Mouse (Mus musculus): ENCODE measurements around the gene Dars. TPM values are rescaled to one million over a fixed set of nuclear protein-coding genes. Genes with fewer than 3 reads are reported as not detected.

Dars gene
- polyA plus RNA-seq, 1 experiment from 2014 or later = 109 TPM

DNA sequence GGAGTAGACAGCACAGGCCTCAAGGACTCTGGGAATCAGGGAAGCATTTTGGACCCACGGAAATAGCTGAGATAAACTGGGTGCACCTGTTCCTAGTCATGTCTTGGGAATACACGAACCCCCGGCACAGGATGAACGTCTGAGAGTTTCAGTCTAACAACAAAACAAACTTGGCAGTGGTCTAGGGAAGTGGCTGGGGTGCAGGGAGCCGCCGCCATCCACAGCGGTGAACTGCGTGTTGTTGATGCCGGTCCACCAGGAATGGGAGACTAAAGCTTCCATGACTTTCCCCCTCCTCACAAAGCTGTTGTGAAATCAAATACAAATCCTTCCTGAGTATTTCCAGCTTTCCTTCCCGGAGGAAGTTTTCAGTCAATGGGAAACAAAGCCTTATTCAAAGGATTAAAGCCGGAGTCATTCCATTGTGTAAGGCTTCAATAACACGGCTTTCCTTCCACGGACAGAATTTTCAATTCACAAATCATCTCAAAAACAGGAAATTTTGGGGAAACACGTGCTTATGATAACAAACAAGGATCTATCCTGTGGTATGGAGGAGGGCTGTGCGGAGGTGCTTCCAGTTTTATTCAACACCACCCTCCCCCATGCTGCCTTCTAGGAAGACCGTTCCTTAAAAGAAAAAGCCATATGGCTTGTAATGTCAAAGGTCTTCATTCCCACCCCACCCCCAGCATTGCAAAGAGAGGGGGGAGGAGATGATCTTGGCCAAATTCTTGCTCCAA, 23.4 kb upstream of the Dars start:
- no peak for TF ChIP-seq CTCF (IDR thresholded peaks at IDR 0.05; ENCODE audit: low read depth)
- ATAC-seq (ENCODE audit: insufficient read depth) (no peak), DNase-seq (peak; percentile 24)
- WGBS = 46% methylated on average over 16 of the region's 16 CpGs
- no peak overlapping the region for H3K4me2 ChIP-seq
- no peaks in the 10 kb centered on the region for H3K4me1 ChIP-seq (ENCODE audit: insufficient read depth)
- no peaks in the 10 kb centered on the region for H3K36me3 ChIP-seq (ENCODE audit: insufficient read depth)
- H3K27me3 ChIP-seq (ENCODE audit: insufficient read depth, low read length) = no peaks in the 10 kb centered on the region
- H3K27ac ChIP-seq (ENCODE audit: low read depth) = no peak overlapping the region
- no peak overlapping the region for H3K4me3 ChIP-seq (ENCODE audit: low read depth, low read length)
- H3K9me3 ChIP-seq (ENCODE audit: low read depth, low read length) = no peaks in the 10 kb centered on the region
- no peak overlapping the region for H3K9ac ChIP-seq

- no peaks in the 10 kb centered on the region for H3K9me3 ChIP-seq (ENCODE audit: low read depth, low read length)
- no peaks in the 10 kb centered on the region for H3K27me3 ChIP-seq (ENCODE audit: insufficient read depth, low read length)
- H3K9ac ChIP-seq = no peak overlapping the region
- no peaks in the 10 kb centered on the region for H3K36me3 ChIP-seq (ENCODE audit: insufficient read depth)
- 97% methylated on average over 4 of the region's 4 CpGs for WGBS
- no peak for TF ChIP-seq CTCF (IDR thresholded peaks at IDR 0.05; ENCODE audit: low read depth)
- H3K4me3 ChIP-seq (ENCODE audit: low read depth, low read length) = no peak overlapping the region
- ATAC-seq (ENCODE audit: insufficient read depth) (no peak), DNase-seq (no peak)
- H3K27ac ChIP-seq (ENCODE audit: low read depth) = no peak overlapping the region
- H3K4me1 ChIP-seq (ENCODE audit: insufficient read depth) = no peaks in the 10 kb centered on the region
- H3K4me2 ChIP-seq = no peak overlapping the region
These were observed 22.4 kb upstream of the Dars start for GRCm38 (mm10) chr1:128439618-128440017.

DNA sequence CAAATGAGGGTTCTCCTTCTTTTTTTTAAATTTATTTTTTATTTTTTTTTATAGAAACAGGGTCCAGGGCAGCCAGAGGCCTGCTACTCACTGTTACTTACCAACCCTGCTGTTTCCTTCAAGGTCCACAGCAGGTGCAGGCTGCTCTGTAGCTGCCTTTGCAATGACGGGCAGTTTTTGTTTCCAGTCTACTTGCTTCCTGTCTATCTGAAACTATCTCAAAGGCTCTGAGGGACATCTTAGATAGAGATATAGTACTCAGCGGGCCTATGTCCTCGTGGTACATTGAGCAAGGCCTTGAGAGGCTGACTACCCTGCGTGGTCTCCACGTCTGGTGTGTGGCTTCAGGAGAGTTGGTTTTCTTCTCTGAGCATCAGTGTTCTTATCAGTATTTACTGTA, 21.4 kb upstream of the Dars start:
- Histone ChIP-seq H3K4me2 (no peak overlapping the region), H3K9ac (no peak overlapping the region), H3K4me3 (ENCODE audit: low read depth, low read length) (no peak overlapping the region), H3K27me3 (ENCODE audit: insufficient read depth, low read length) (no peaks in the 10 kb centered on the region), H3K27ac (ENCODE audit: low read depth) (no peak overlapping the region), H3K4me1 (ENCODE audit: insufficient read depth) (no peaks in the 10 kb centered on the region), H3K36me3 (ENCODE audit: insufficient read depth) (no peaks in the 10 kb centered on the region), H3K9me3 (ENCODE audit: low read depth, low read length) (no peaks in the 10 kb centered on the region)
- DNase-seq (no peak), ATAC-seq (ENCODE audit: insufficient read depth) (no peak)
- WGBS = 84% methylated on average over 5 of the region's 5 CpGs
- no peak for TF ChIP-seq CTCF (IDR thresholded peaks at IDR 0.05; ENCODE audit: low read depth)

DNA sequence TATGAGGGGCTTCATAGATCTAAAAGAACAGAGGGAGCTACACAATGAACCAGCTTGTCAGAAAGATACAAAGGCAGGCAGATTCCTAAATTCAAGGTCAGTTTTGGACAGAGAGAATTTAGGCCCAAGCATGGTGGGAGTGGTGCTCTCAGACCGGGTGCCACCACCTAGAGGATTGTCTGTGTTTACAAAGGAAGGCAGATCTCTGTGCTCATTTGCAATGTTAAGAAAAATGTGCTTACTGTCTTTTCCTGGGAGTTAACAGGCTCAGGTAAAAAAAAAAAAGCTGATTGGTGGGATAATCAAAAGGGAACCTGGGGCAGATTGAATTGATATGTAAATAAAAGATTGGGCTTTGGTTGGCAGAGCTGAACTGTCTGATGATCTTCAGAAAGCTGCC, 20.1 kb upstream of the Dars start:
- DNase-seq (no peak), ATAC-seq (ENCODE audit: insufficient read depth) (no peak)
- no peak for TF ChIP-seq CTCF (IDR thresholded peaks at IDR 0.05; ENCODE audit: low read depth)
- no peaks in the 10 kb centered on the region for H3K9me3 ChIP-seq (ENCODE audit: low read depth, low read length)
- H3K4me3 ChIP-seq (ENCODE audit: low read depth, low read length) = no peak overlapping the region
- H3K27me3 ChIP-seq (ENCODE audit: insufficient read depth, low read length) = no peaks in the 10 kb centered on the region
- H3K36me3 ChIP-seq (ENCODE audit: insufficient read depth) = no peaks in the 10 kb centered on the region
- no peak overlapping the region for H3K4me2 ChIP-seq
- H3K4me1 ChIP-seq (ENCODE audit: insufficient read depth) = no peaks in the 10 kb centered on the region
- no peak overlapping the region for H3K27ac ChIP-seq (ENCODE audit: low read depth)
- 32% methylated on average over 1 of the region's 1 CpGs for WGBS
- no peak overlapping the region for H3K9ac ChIP-seq

DNA sequence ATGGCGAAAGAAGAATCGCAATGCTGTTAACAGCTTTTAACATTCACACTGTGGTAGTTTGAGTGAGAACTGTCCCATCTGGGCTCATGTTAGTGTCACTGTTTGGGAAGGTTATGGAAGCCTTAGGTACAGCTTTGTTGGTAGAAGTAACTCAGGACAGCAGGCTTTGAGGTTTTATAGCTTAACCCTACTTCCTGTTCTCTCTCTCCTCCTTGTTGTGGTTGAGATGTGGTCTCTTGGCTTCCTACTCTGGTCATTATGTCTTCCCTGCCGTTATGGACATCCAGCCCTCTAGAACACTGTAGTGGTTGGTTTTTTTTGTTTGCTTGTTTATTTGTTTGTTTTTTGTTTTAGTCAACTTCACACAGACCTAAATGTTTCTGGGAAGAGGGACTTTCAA, 18.8 kb upstream of the Dars start:
- Histone ChIP-seq H3K27ac (ENCODE audit: low read depth) (no peak overlapping the region), H3K36me3 (ENCODE audit: insufficient read depth) (no peaks in the 10 kb centered on the region), H3K27me3 (ENCODE audit: insufficient read depth, low read length) (no peaks in the 10 kb centered on the region), H3K9me3 (ENCODE audit: low read depth, low read length) (no peaks in the 10 kb centered on the region), H3K4me2 (no peak overlapping the region), H3K4me1 (ENCODE audit: insufficient read depth) (no peaks in the 10 kb centered on the region), H3K9ac (no peak overlapping the region), H3K4me3 (ENCODE audit: low read depth, low read length) (no peak overlapping the region)
- DNase-seq (no peak), ATAC-seq (ENCODE audit: insufficient read depth) (no peak)
- WGBS = 89% methylated on average over 3 of the region's 3 CpGs
- no peak for TF ChIP-seq CTCF (IDR thresholded peaks at IDR 0.05; ENCODE audit: low read depth)

DNA sequence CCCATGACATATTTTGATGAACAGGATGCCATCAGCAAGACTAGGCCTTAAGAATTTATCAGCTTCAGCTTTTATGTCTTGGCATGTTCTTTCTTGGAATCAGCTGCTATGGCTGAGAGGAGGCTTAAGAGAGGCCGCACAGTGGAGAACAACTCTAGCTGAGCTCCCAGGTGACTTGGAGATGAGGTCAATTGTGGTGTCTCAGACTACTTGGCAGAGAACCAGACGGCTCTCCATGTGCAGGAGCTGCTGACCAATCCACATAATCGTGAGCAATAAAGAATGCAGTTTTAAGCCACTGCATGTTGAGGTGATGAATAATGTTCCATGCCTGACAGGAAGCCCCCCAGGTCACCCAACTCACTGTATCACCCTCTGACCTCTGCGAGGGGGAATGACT, 18.4 kb upstream of the Dars start:
- no peaks in the 10 kb centered on the region for H3K36me3 ChIP-seq (ENCODE audit: insufficient read depth)
- no peaks in the 10 kb centered on the region for H3K9me3 ChIP-seq (ENCODE audit: low read depth, low read length)
- H3K4me1 ChIP-seq (ENCODE audit: insufficient read depth) = no peaks in the 10 kb centered on the region
- H3K9ac ChIP-seq = no peak overlapping the region
- DNase-seq = no peak
- 64% methylated on average over 4 of the region's 4 CpGs for WGBS
- ATAC-seq (ENCODE audit: insufficient read depth) = no peak
- no peak overlapping the region for H3K4me2 ChIP-seq
- H3K27me3 ChIP-seq (ENCODE audit: insufficient read depth, low read length) = no peaks in the 10 kb centered on the region
- TF ChIP-seq CTCF (IDR thresholded peaks at IDR 0.05; ENCODE audit: low read depth) = no peak
- no peak overlapping the region for H3K4me3 ChIP-seq (ENCODE audit: low read depth, low read length)
- no peak overlapping the region for H3K27ac ChIP-seq (ENCODE audit: low read depth)

- H3K36me3 ChIP-seq (ENCODE audit: insufficient read depth) = no peaks in the 10 kb centered on the region
- ATAC-seq (ENCODE audit: insufficient read depth) (no peak), DNase-seq (no peak)
- H3K4me2 ChIP-seq = no peak overlapping the region
- H3K9me3 ChIP-seq (ENCODE audit: low read depth, low read length) = no peaks in the 10 kb centered on the region
- no peaks in the 10 kb centered on the region for H3K4me1 ChIP-seq (ENCODE audit: insufficient read depth)
- no peak overlapping the region for H3K27ac ChIP-seq (ENCODE audit: low read depth)
- H3K27me3 ChIP-seq (ENCODE audit: insufficient read depth, low read length) = no peaks in the 10 kb centered on the region
- no peak for TF ChIP-seq CTCF (IDR thresholded peaks at IDR 0.05; ENCODE audit: low read depth)
- H3K4me3 ChIP-seq (ENCODE audit: low read depth, low read length) = no peak overlapping the region
- 75% methylated on average over 3 of the region's 3 CpGs for WGBS
- no peak overlapping the region for H3K9ac ChIP-seq
These were observed 7.8 kb upstream of the Dars start for GRCm38 (mm10) chr1:128424928-128425327.
